Comparison of ENCODE assay signal across 9 mouse cellular contexts in genomic region chr2:55841521-55841920, GRCm38 (mm10).
DNase-seq lines count a peak whose midpoint lies in the region; ATAC-seq and TF ChIP-seq lines count a peak whose summit lies in the region.
"Had no signal": no experiment of that assay in that cellular context is flagged by ENCODE, and none has a peak within 500 bp of the region (broad histone marks: within the 10 kb centered on the region; RNA-seq: fewer than 3 reads in every experiment).

No protein-coding gene starts in this region.

- peak; percentile 38 for TF ChIP-seq CTCF in lung, embryonic 14.5 days (IDR thresholded peaks at IDR 0.05; ENCODE audit: low read depth)

- ATAC-seq in cerebellum, adult (ENCODE audit: insufficient number of reproducible peaks, low FRiP score, low TSS enrichment), result no peak
- no peak for ATAC-seq in lung, embryonic 14.5 days (ENCODE audit: insufficient read depth)
- ATAC-seq in erythroblast, adult 5-6 weeks (replicated peaks; ENCODE audit: low FRiP score, poor library complexity, severe bottlenecking), result no peak

- peak; percentile 31 for DNase-seq in cerebellum, adult 11 months
- DNase-seq in lung, embryonic 14.5 days, result peak; percentile 41
- no peak for DNase-seq in lung, adult 18-20 months
- DNase-seq in embryo, embryonic 11 days, result peak; percentile 29
- peak; percentile 70 for DNase-seq in left cerebral cortex, adult 18-20 months (ENCODE audit: low spot score in 2 of 2)
- DNase-seq in urinary bladder, postnatal 36 days (ENCODE audit: low spot score in 2 of 2), result no peak

- no peak overlapping the region for H3K9ac ChIP-seq in lung, embryonic 14.5 days
- H3K9ac ChIP-seq: limb, embryonic 13.5 days had no signal

- 47% methylated on average over 1 of the region's 1 CpGs for WGBS in lung, embryonic 14.5 days

- no peak overlapping the region for H3K4me3 ChIP-seq in lung, embryonic 14.5 days (ENCODE audit: low read depth, low read length)
- H3K4me3 ChIP-seq: limb, embryonic 13.5 days had no signal

- H3K4me2 ChIP-seq in lung, embryonic 14.5 days, result no peak overlapping the region
- H3K4me2 ChIP-seq: limb, embryonic 13.5 days had no signal

- no peaks in the 10 kb centered on the region for H3K9me3 ChIP-seq in lung, embryonic 14.5 days (ENCODE audit: low read depth, low read length)
- H3K9me3 ChIP-seq: limb, embryonic 13.5 days had no signal

- no peak overlapping the region for H3K27ac ChIP-seq in lung, embryonic 14.5 days (ENCODE audit: low read depth)
- H3K27ac ChIP-seq: limb, embryonic 13.5 days had no signal

- no peaks in the 10 kb centered on the region for H3K36me3 ChIP-seq in lung, embryonic 14.5 days (ENCODE audit: insufficient read depth)
- H3K36me3 ChIP-seq: limb, embryonic 13.5 days had no signal

- H3K27me3 ChIP-seq in lung, embryonic 14.5 days (ENCODE audit: insufficient read depth, low read length), result no peaks in the 10 kb centered on the region
- H3K27me3 ChIP-seq: limb, embryonic 13.5 days had no signal

- no peaks in the 10 kb centered on the region for H3K4me1 ChIP-seq in lung, embryonic 14.5 days (ENCODE audit: insufficient read depth)
- H3K4me1 ChIP-seq: limb, embryonic 13.5 days had no signal

Comparison
In these comparisons a context has a peak if more than half of its experiments do, and no peak if none do; other contexts are left out.
1. DNase-seq: peak in cerebellum, adult 11 months (single experiment), lung, embryonic 14.5 days (single experiment), embryo, embryonic 11 days (single experiment) and left cerebral cortex, adult 18-20 months (2 of 2); none in lung, adult 18-20 months (0 of 2) and urinary bladder, postnatal 36 days (0 of 2).